ENCODE assay signal across 9 mouse cellular contexts in the genomic region with DNA sequence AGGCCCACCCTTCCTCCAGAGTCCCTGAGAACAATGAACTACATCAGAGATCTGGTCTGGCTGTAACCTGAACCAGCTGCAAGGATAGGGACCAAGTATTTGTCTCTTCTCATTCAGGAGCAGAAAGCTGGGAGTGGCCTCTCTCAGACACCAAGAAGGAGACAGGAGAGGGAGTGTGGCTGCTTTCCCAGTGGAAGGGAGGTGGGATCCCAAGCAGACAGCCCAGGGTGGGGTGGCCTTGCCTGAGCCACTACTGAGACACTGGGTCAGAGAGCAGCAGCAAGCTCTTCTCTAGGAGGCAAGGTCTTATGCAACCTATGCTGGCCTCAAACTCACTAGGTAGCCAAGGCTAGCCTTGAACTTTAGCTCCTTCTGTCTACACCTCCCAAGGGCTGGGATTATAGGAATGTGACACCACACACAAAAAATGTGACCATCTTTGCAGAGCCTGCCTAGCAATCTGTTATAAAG.
DNase-seq lines count a peak whose midpoint lies in the region; ATAC-seq and TF ChIP-seq lines count a peak whose summit lies in the region.
"Had no signal": no experiment of that assay in that cellular context is flagged by ENCODE, and none has a peak within 500 bp of the region (broad histone marks: within the 10 kb centered on the region; RNA-seq: fewer than 3 reads in every experiment).

No protein-coding gene starts in this region.

- H3K4me1 ChIP-seq in midbrain, embryonic 10.5 days: peaks cover 27% of the 10 kb centered on the region
- H3K4me1 ChIP-seq in midbrain, embryonic 14.5 days (ENCODE audit: control insufficient read depth, insufficient read depth, low read length): no peaks in the 10 kb centered on the region
- peaks cover 9% of the 10 kb centered on the region for H3K4me1 ChIP-seq in embryonic fibroblast, embryonic 13.5 days (ENCODE audit: control insufficient read depth, insufficient read depth, low read length)
- peaks cover 4% of the 10 kb centered on the region; the same call in 1 of the 2 replicates for H3K4me1 ChIP-seq in hindbrain, embryonic 16.5 days (ENCODE audit: control insufficient read depth, insufficient read depth, low read depth, low read length)
- peaks cover 20% of the 10 kb centered on the region for H3K4me1 ChIP-seq in stomach, embryonic 14.5 days (ENCODE audit: control insufficient read depth, insufficient read depth, low read length)

- no peaks in the 10 kb centered on the region for H3K36me3 ChIP-seq in midbrain, embryonic 10.5 days
- no peaks in the 10 kb centered on the region for H3K36me3 ChIP-seq in midbrain, embryonic 14.5 days (ENCODE audit: control insufficient read depth, insufficient read depth, low read length)
- H3K36me3 ChIP-seq in hindbrain, embryonic 16.5 days (ENCODE audit: control insufficient read depth, insufficient read depth, low read length): peaks cover 5% of the 10 kb centered on the region
- peaks cover 3% of the 10 kb centered on the region; the same call in 1 of the 2 replicates for H3K36me3 ChIP-seq in stomach, embryonic 14.5 days (ENCODE audit: control insufficient read depth, insufficient read depth, low read length)

- TF ChIP-seq CTCF in embryonic fibroblast, embryonic 13.5 days (IDR thresholded peaks at IDR 0.05; ENCODE audit: borderline replicate concordance, insufficient read depth, low read length): no peak

- H3K9ac ChIP-seq in midbrain, embryonic 14.5 days (replicated peaks; ENCODE audit: low read length): no peak overlapping the region
- H3K9ac ChIP-seq in hindbrain, embryonic 16.5 days (ENCODE audit: low read depth, low read length): no peak overlapping the region
- H3K9ac ChIP-seq in stomach, embryonic 14.5 days (replicated peaks; ENCODE audit: low read depth, low read length): no peak overlapping the region

- no peak overlapping the region for H3K4me2 ChIP-seq in midbrain, embryonic 14.5 days (ENCODE audit: low read length)
- no peak overlapping the region for H3K4me2 ChIP-seq in hindbrain, embryonic 16.5 days (ENCODE audit: low read length)
- no peak overlapping the region for H3K4me2 ChIP-seq in stomach, embryonic 14.5 days (replicated peaks; ENCODE audit: low read depth, low read length)

- ATAC-seq in midbrain, embryonic 14.5 days (ENCODE audit: low FRiP score, low TSS enrichment): no peak
- 0 out of 2 replicates have a peak, but pooled peaks have one; percentile 29 for ATAC-seq in hindbrain, embryonic 16.5 days
- ATAC-seq in stomach, embryonic 14.5 days (ENCODE audit: insufficient number of reproducible peaks, insufficient read depth, low FRiP score, low read depth): peak; percentile 44; the same call in 1 of the 2 replicates
- ATAC-seq in granulocyte monocyte progenitor cell, adult 5-6 weeks (replicated peaks; ENCODE audit: poor library complexity, severe bottlenecking): no peak

- H3K9me3 ChIP-seq in midbrain, embryonic 10.5 days (replicated peaks): peaks cover 7% of the 10 kb centered on the region; the same call in 1 of the 2 replicates
- no peaks in the 10 kb centered on the region for H3K9me3 ChIP-seq in midbrain, embryonic 14.5 days (ENCODE audit: control insufficient read depth, low read length)
- H3K9me3 ChIP-seq in hindbrain, embryonic 16.5 days (ENCODE audit: control insufficient read depth, low read length): peaks cover 2% of the 10 kb centered on the region; the same call in 1 of the 2 replicates
- H3K9me3 ChIP-seq in stomach, embryonic 14.5 days (ENCODE audit: control insufficient read depth, low read depth, low read length): peaks cover 4% of the 10 kb centered on the region; the same call in 1 of the 2 replicates

- peak overlapping the region; percentile 34; the same call in 1 of the 2 replicates for H3K27ac ChIP-seq in midbrain, embryonic 10.5 days (replicated peaks)
- H3K27ac ChIP-seq in midbrain, embryonic 14.5 days (replicated peaks; ENCODE audit: low read depth, low read length): no peak overlapping the region
- peak overlapping the region; percentile 48 for H3K27ac ChIP-seq in embryonic fibroblast, embryonic 13.5 days (ENCODE audit: insufficient read depth, low read length)
- H3K27ac ChIP-seq in hindbrain, embryonic 16.5 days (ENCODE audit: low read depth, low read length): no peak overlapping the region
- H3K27ac ChIP-seq in stomach, embryonic 14.5 days (ENCODE audit: low read length): peak overlapping the region; percentile 70; the same call in 1 of the 2 replicates
- H3K27ac ChIP-seq: macrophage had no signal

- no peaks in the 10 kb centered on the region for H3K27me3 ChIP-seq in midbrain, embryonic 10.5 days (ENCODE audit: low read depth, poor library complexity, severe bottlenecking)
- no peaks in the 10 kb centered on the region for H3K27me3 ChIP-seq in midbrain, embryonic 14.5 days (ENCODE audit: control insufficient read depth, insufficient read depth, low read length)
- H3K27me3 ChIP-seq in hindbrain, embryonic 16.5 days (replicated peaks; ENCODE audit: control insufficient read depth, insufficient read depth, low read length): no peaks in the 10 kb centered on the region
- no peaks in the 10 kb centered on the region for H3K27me3 ChIP-seq in stomach, embryonic 14.5 days (ENCODE audit: control insufficient read depth, insufficient read depth, low read length)

- TF ChIP-seq POLR2A in embryonic fibroblast, embryonic 13.5 days (IDR thresholded peaks at IDR 0.05; ENCODE audit: low read depth, low read length): no peak

- no peak overlapping the region for H3K4me3 ChIP-seq in midbrain, embryonic 10.5 days
- no peak overlapping the region for H3K4me3 ChIP-seq in midbrain, embryonic 14.5 days (replicated peaks; ENCODE audit: low read depth, low read length)
- no peak overlapping the region for H3K4me3 ChIP-seq in embryonic fibroblast, embryonic 13.5 days (ENCODE audit: insufficient read depth, low read length)
- no peak overlapping the region for H3K4me3 ChIP-seq in hindbrain, embryonic 16.5 days (ENCODE audit: low read length)
- no peak overlapping the region for H3K4me3 ChIP-seq in stomach, embryonic 14.5 days (ENCODE audit: low read depth, low read length)

- no peak for DNase-seq in midbrain, embryonic 10.5 days (ENCODE audit: low spot score)
- no peak for DNase-seq in midbrain, embryonic 14.5 days
- DNase-seq in urinary bladder, postnatal 25 days (ENCODE audit: low spot score): no peak
- no peak for DNase-seq in thymus, postnatal 0 days (ENCODE audit: low spot score)

Comparison
In these comparisons a context has a peak if more than half of its experiments do, and no peak if none do; other contexts are left out.
1. H3K27ac ChIP-seq: peak in midbrain, embryonic 10.5 days (single experiment), embryonic fibroblast, embryonic 13.5 days (single experiment) and stomach, embryonic 14.5 days (single experiment); none in midbrain, embryonic 14.5 days (single experiment) and hindbrain, embryonic 16.5 days (single experiment).
2. ATAC-seq: peak in hindbrain, embryonic 16.5 days (single experiment) and stomach, embryonic 14.5 days (single experiment); none in midbrain, embryonic 14.5 days (single experiment) and granulocyte monocyte progenitor cell, adult 5-6 weeks (single experiment).